Mouse (Mus musculus): ENCODE measurements around the gene Spaca4. TPM values are rescaled to one million over a fixed set of nuclear protein-coding genes. Genes with fewer than 3 reads are reported as not detected.

Spaca4 gene
- polyA plus RNA-seq, 1 experiment: not detected

GRCm38 (mm10) chr7:45720413-45721233 is 5.0 kb downstream of the Spaca4 start, which contains the start of gene Fam83e:
Fam83e (plus strand) TSS chr7:45721212.
- 62% methylated on average over 14 of the region's 14 CpGs for WGBS
- no peak within 1 kb of the TSS for H3K4me3 ChIP-seq (replicated peaks; ENCODE audit: insufficient read depth, low read depth, low read length)
- TF ChIP-seq POLR2A (IDR thresholded peaks at IDR 0.05; ENCODE audit: borderline replicate concordance, insufficient read depth, low read length) (no peak), CTCF (IDR thresholded peaks at IDR 0.05; ENCODE audit: borderline replicate concordance, insufficient read depth, low read depth, low read length) (peak; percentile 7; the same call in 1 of the 2 replicates)

GRCm38 (mm10) chr7:45719738-45720412 is 5.7 kb downstream of the Spaca4 start:
- 58% methylated on average over 16 of the region's 16 CpGs for WGBS
- no peak for TF ChIP-seq CTCF (IDR thresholded peaks at IDR 0.05; ENCODE audit: borderline replicate concordance, insufficient read depth, low read depth, low read length)
- no peak for TF ChIP-seq POLR2A (IDR thresholded peaks at IDR 0.05; ENCODE audit: borderline replicate concordance, insufficient read depth, low read length)
- peak in 1 of 2 experiments; percentile 19 for DNase-seq
- peaks cover 19% of the 10 kb centered on the region for H3K4me1 ChIP-seq (ENCODE audit: control insufficient read depth, insufficient read depth, low read length)
- no peak overlapping the region for H3K27ac ChIP-seq (ENCODE audit: insufficient read depth, low read length)
- no peaks in the 10 kb centered on the region for H3K27me3 ChIP-seq (ENCODE audit: control insufficient read depth, insufficient read depth, low read length)
- no peak overlapping the region for H3K4me3 ChIP-seq (replicated peaks; ENCODE audit: insufficient read depth, low read depth, low read length)

More at GRCm38 (mm10) chr7:45720413-45721233, 5.0 kb downstream of the Spaca4 start, which contains the start of gene Fam83e:
- Histone ChIP-seq H3K4me1 (ENCODE audit: control insufficient read depth, insufficient read depth, low read length) (peaks cover 19% of the 10 kb centered on the region), H3K27me3 (ENCODE audit: control insufficient read depth, insufficient read depth, low read length) (no peaks in the 10 kb centered on the region), H3K27ac (ENCODE audit: insufficient read depth, low read length) (no peak within 1 kb of the TSS)
- peak in 1 of 2 experiments; percentile 31 for DNase-seq

- Histone ChIP-seq H3K4me3 (replicated peaks; ENCODE audit: insufficient read depth, low read depth, low read length) (no peak overlapping the region), H3K4me1 (ENCODE audit: control insufficient read depth, insufficient read depth, low read length) (peaks cover 19% of the 10 kb centered on the region), H3K27me3 (ENCODE audit: control insufficient read depth, insufficient read depth, low read length) (no peaks in the 10 kb centered on the region), H3K27ac (ENCODE audit: insufficient read depth, low read length) (no peak overlapping the region)
- 77% methylated on average over 10 of the region's 10 CpGs for WGBS
- no peak for TF ChIP-seq POLR2A (IDR thresholded peaks at IDR 0.05; ENCODE audit: borderline replicate concordance, insufficient read depth, low read length)
- no peak for TF ChIP-seq CTCF (IDR thresholded peaks at IDR 0.05; ENCODE audit: borderline replicate concordance, insufficient read depth, low read depth, low read length)
- DNase-seq: no peak
Observed at GRCm38 (mm10) chr7:45719180-45719579, 6.4 kb downstream of the Spaca4 start.

GRCm38 (mm10) chr7:45718331-45718730 is 7.3 kb downstream of the Spaca4 start:
- Histone ChIP-seq H3K27me3 (ENCODE audit: control insufficient read depth, insufficient read depth, low read length) (no peaks in the 10 kb centered on the region), H3K27ac (ENCODE audit: insufficient read depth, low read length) (peak overlapping the region; percentile 11; the same call in 1 of the 2 replicates), H3K4me3 (replicated peaks; ENCODE audit: insufficient read depth, low read depth, low read length) (peak overlapping the region; percentile 89), H3K4me1 (ENCODE audit: control insufficient read depth, insufficient read depth, low read length) (peaks cover 19% of the 10 kb centered on the region)
- WGBS: under 1% methylated on average over 20 of the region's 20 CpGs
- no peak for TF ChIP-seq POLR2A (IDR thresholded peaks at IDR 0.05; ENCODE audit: borderline replicate concordance, insufficient read depth, low read length)
- no peak for TF ChIP-seq CTCF (IDR thresholded peaks at IDR 0.05; ENCODE audit: borderline replicate concordance, insufficient read depth, low read depth, low read length)
- no peak for DNase-seq

- peak; percentile 98 to 99 for DNase-seq
- Histone ChIP-seq H3K27ac (ENCODE audit: insufficient read depth, low read length) (peak within 1 kb of the TSS; percentile 81), H3K4me3 (replicated peaks; ENCODE audit: insufficient read depth, low read depth, low read length) (peak within 1 kb of the TSS; percentile 89), H3K27me3 (ENCODE audit: control insufficient read depth, insufficient read depth, low read length) (no peaks in the 10 kb centered on the region), H3K4me1 (ENCODE audit: control insufficient read depth, insufficient read depth, low read length) (peaks cover 19% of the 10 kb centered on the region)
- WGBS: under 1% methylated on average over 41 of the region's 41 CpGs
- TF ChIP-seq POLR2A (IDR thresholded peaks at IDR 0.05; ENCODE audit: borderline replicate concordance, insufficient read depth, low read length) (peak; percentile 98), CTCF (IDR thresholded peaks at IDR 0.05; ENCODE audit: borderline replicate concordance, insufficient read depth, low read depth, low read length) (no peak)
Observed at GRCm38 (mm10) chr7:45717918-45718297, 7.7 kb downstream of the Spaca4 start, which contains the start of gene Sphk2. Sphk2 (minus strand) TSS chr7:45718002.

GRCm38 (mm10) chr7:45716952-45717917 is 8.4 kb downstream of the Spaca4 start:
- Histone ChIP-seq H3K4me1 (ENCODE audit: control insufficient read depth, insufficient read depth, low read length) (peaks cover 17% of the 10 kb centered on the region), H3K27me3 (ENCODE audit: control insufficient read depth, insufficient read depth, low read length) (no peaks in the 10 kb centered on the region), H3K27ac (ENCODE audit: insufficient read depth, low read length) (peak overlapping the region; percentile 81), H3K4me3 (replicated peaks; ENCODE audit: insufficient read depth, low read depth, low read length) (peak overlapping the region; percentile 89)
- TF ChIP-seq POLR2A (IDR thresholded peaks at IDR 0.05; ENCODE audit: borderline replicate concordance, insufficient read depth, low read length) (no peak), CTCF (IDR thresholded peaks at IDR 0.05; ENCODE audit: borderline replicate concordance, insufficient read depth, low read depth, low read length) (no peak)
- 8% methylated on average over 31 of the region's 31 CpGs for WGBS
- no peak for DNase-seq

GRCm38 (mm10) chr7:45716460-45716857 is 9.2 kb downstream of the Spaca4 start:
- TF ChIP-seq CTCF (IDR thresholded peaks at IDR 0.05; ENCODE audit: borderline replicate concordance, insufficient read depth, low read depth, low read length): no peak
- no peak for TF ChIP-seq POLR2A (IDR thresholded peaks at IDR 0.05; ENCODE audit: borderline replicate concordance, insufficient read depth, low read length)
- Histone ChIP-seq H3K27ac (ENCODE audit: insufficient read depth, low read length) (no peak overlapping the region), H3K4me3 (replicated peaks; ENCODE audit: insufficient read depth, low read depth, low read length) (no peak overlapping the region), H3K4me1 (ENCODE audit: control insufficient read depth, insufficient read depth, low read length) (peaks cover 20% of the 10 kb centered on the region), H3K27me3 (ENCODE audit: control insufficient read depth, insufficient read depth, low read length) (no peaks in the 10 kb centered on the region)
- no peak for DNase-seq
- WGBS: 88% methylated on average over 3 of the region's 3 CpGs
